Comparison of ENCODE assay signal across 8 mouse cellular contexts in genomic region chr3:135438531-135438912, GRCm38 (mm10). TPM values are rescaled to one million over a fixed set of nuclear protein-coding genes. Genes with fewer than 3 reads are reported as not detected.
A peak's percentile ranks its signal among the peaks of the same experiment; 100 is the strongest.
DNase-seq lines count a peak whose midpoint lies in the region; ATAC-seq and TF ChIP-seq lines count a peak whose summit lies in the region.

No protein-coding gene starts in this region.

- in situ Hi-C loops in Patski (cut with MboI; ENCODE audit: low pct_unique_long_range_greater_than_20kb): no loop called here

- WGBS in hindbrain, embryonic 14.5 days: under 1% methylated on average over 40 of the region's 50 CpGs

- POLR2A ChIA-PET in Patski (lab: Charles Lee): interaction anchor here (0.7 to 3.5 kb wide), 7 partner anchors 13 to 253 kb away, joined by 3 to 31 read pairs (median 4); partner anchors contain the start of genes Cisd2, Manba and Nfkb1

- peak overlapping the region; percentile 93; the same call in 1 of the 2 replicates for H3K4me2 ChIP-seq in hindbrain, embryonic 14.5 days (replicated peaks)

- no peaks in the 10 kb centered on the region for H3K9me3 ChIP-seq in hindbrain, embryonic 14.5 days (ENCODE audit: control insufficient read depth, low read length)

- H3K36me3 ChIP-seq in hindbrain, embryonic 14.5 days (replicated peaks; ENCODE audit: control insufficient read depth, insufficient read depth): peaks cover 7% of the 10 kb centered on the region

- DNase-seq in Patski (ENCODE audit: low read depth, low spot score): no peak
- peak; percentile 97 to 98 for DNase-seq in cerebellum, postnatal 25 days
- peak; percentile 92 to 93 for DNase-seq in frontal cortex, postnatal 25 days (ENCODE audit: low spot score in 2 of 2)
- peak; percentile 94 for DNase-seq in hindbrain, embryonic 14.5 days (ENCODE audit: low spot score)
- peak; percentile 91 to 92 for DNase-seq in left cerebral cortex, adult 18-20 months (ENCODE audit: low spot score in 2 of 2)
- peak; percentile 96 to 97 for DNase-seq in lung, postnatal 4 days
- peak; percentile 97 for DNase-seq in retina, postnatal 1 day
- DNase-seq in thymus, postnatal 4 days: peak; percentile 98

- peak overlapping the region; percentile 90 for H3K9ac ChIP-seq in hindbrain, embryonic 14.5 days

- no peaks in the 10 kb centered on the region for H3K27me3 ChIP-seq in Patski
- no peaks in the 10 kb centered on the region for H3K27me3 ChIP-seq in hindbrain, embryonic 14.5 days (ENCODE audit: control insufficient read depth, insufficient read depth, low read length)

- no peak for TF ChIP-seq CTCF in Patski (IDR thresholded peaks at IDR 0.05)

- H3K4me1 ChIP-seq in hindbrain, embryonic 14.5 days (replicated peaks; ENCODE audit: control insufficient read depth, insufficient read depth, low read length): peaks cover 35% of the 10 kb centered on the region

- CTCF ChIA-PET in Patski (lab: Charles Lee): interaction anchor here (1.7 to 4.0 kb wide), 2 partner anchors 14 to 35 kb away, joined by 5 to 13 read pairs; partner anchors contain the start of gene Cisd2

- peak overlapping the region; percentile 98 for H3K27ac ChIP-seq in hindbrain, embryonic 14.5 days

- H3K4me3 ChIP-seq in hindbrain, embryonic 14.5 days (replicated peaks; ENCODE audit: low read length): peak overlapping the region; percentile 82

- peak; percentile 55 for ATAC-seq in Patski
- peak; percentile 82 for ATAC-seq in hindbrain, embryonic 14.5 days (ENCODE audit: low FRiP score)

RNA-seq across cellular contexts. Expression of gene Ube2d3, which starts 0.6 kb away (rescaled TPM):
- polyA plus RNA-seq in Patski (2021): 431 TPM
- polyA plus RNA-seq in hindbrain, embryonic 14.5 days (2014; fragmentation: Nextera tagmentation; extraction: Ambion mirVana): 403 and 439 TPM in 2 replicates
- 100 to 1,000 TPM; 238 to 245 TPM for total RNA-seq in left cerebral cortex, adult 18-20 months (2021)

RNA-seq across cellular contexts. Expression of gene Cisd2, which starts 14.8 kb away (rescaled TPM):
- polyA plus RNA-seq in Patski (2021): 37.6 TPM
- polyA plus RNA-seq in hindbrain, embryonic 14.5 days (2014; fragmentation: Nextera tagmentation; extraction: Ambion mirVana): 57.6 and 60.7 TPM in 2 replicates
- total RNA-seq in left cerebral cortex, adult 18-20 months (2021): 10 to 100 TPM; 34.6 to 36.0 TPM

RNA-seq across cellular contexts. Expression of gene Manba, which starts 46.9 kb away (rescaled TPM):
- 177 TPM for polyA plus RNA-seq in Patski (2021)
- polyA plus RNA-seq in hindbrain, embryonic 14.5 days (2014; fragmentation: Nextera tagmentation; extraction: Ambion mirVana): 8.1 and 8.3 TPM in 2 replicates
- total RNA-seq in left cerebral cortex, adult 18-20 months (2021): 10 to 100 TPM in 1 of 2 experiments, 1 to 10 TPM in 1; 9.1 to 10.1 TPM

Comparison
In these comparisons a context has a peak if more than half of its experiments do, and no peak if none do; other contexts are left out.
1. RNA of gene Manba, which starts 46.9 kb away (polyA plus RNA-seq): 177 TPM in Patski (single experiment); 8.1 to 8.3 TPM in hindbrain, embryonic 14.5 days; every median in the first group is over 10 times any median in the second.